Mouse (Mus musculus): Measurements from ENCODE around the gene Sphk2. TPM values are rescaled to one million over a fixed set of nuclear protein-coding genes. Genes with fewer than 3 reads are reported as not detected.
"Not testable (repeated sequence)": the region's sequence is repeated elsewhere in the genome, so short reads cannot be mapped to it uniquely, and the experiment has no call there.

Gene Sphk2
- polyA plus RNA-seq, 1 experiment from 2014 or later: 34.4 TPM

DNA sequence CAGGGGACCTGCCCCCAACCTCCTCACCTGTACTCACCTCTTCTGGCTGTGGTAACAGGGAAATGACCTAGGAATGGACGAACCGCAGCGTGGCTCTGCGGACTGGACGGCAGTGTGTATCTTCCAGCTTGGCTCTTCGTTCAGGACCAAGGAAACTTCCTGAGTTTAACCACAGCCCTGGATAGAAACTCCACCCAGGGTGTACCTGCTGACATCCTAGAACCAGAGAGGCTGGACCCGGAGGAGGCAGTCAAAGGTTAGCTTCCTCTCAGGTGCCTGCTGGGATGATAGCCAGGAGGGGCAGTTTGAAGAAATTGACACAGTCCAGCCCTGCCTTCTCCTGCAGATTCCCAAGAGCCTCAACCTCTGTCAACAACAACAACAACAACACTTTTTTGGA, 51.6 kb downstream of the Sphk2 start, which contains the start of gene Fut2:
Gene Fut2, minus strand, starts transcription at position 234 of the 400 bp plus-strand sequence.
- Histone ChIP-seq H3K27me3 (no peaks in the 10 kb centered on the region), H3K36me3 (no peaks in the 10 kb centered on the region), H3K9ac (0 out of 2 replicates have a peak within 1 kb of the TSS, but pooled peaks have one; percentile 16), H3K4me3 (no peak within 1 kb of the TSS), H3K4me1 (peaks cover 19% of the 10 kb centered on the region), H3K4me2 (peak within 1 kb of the TSS; percentile 16; the same call in 1 of the 2 replicates), H3K9me3 (peaks cover 3% of the 10 kb centered on the region; the same call in 1 of the 2 replicates), H3K27ac (no peak within 1 kb of the TSS)
- ATAC-seq (ENCODE audit: insufficient number of reproducible peaks, insufficient read depth, low FRiP score, low TSS enrichment, low read depth): no peak
- WGBS: 74% methylated on average over 7 of the region's 7 CpGs

GRCm38 (mm10) chr7:45665303-45666138, 52.3 kb downstream of the Sphk2 start:
- Histone ChIP-seq H3K27ac (no peak overlapping the region), H3K9ac (0 out of 2 replicates have a peak overlapping the region, but pooled peaks have one; percentile 16), H3K27me3 (no peaks in the 10 kb centered on the region), H3K9me3 (peaks cover 3% of the 10 kb centered on the region; the same call in 1 of the 2 replicates), H3K36me3 (no peaks in the 10 kb centered on the region), H3K4me1 (peaks cover 19% of the 10 kb centered on the region), H3K4me3 (no peak overlapping the region), H3K4me2 (peak overlapping the region; percentile 16; the same call in 1 of the 2 replicates)
- WGBS: 34% methylated on average over 13 of the region's 13 CpGs
- ATAC-seq (ENCODE audit: insufficient number of reproducible peaks, insufficient read depth, low FRiP score, low TSS enrichment, low read depth): no peak

DNA sequence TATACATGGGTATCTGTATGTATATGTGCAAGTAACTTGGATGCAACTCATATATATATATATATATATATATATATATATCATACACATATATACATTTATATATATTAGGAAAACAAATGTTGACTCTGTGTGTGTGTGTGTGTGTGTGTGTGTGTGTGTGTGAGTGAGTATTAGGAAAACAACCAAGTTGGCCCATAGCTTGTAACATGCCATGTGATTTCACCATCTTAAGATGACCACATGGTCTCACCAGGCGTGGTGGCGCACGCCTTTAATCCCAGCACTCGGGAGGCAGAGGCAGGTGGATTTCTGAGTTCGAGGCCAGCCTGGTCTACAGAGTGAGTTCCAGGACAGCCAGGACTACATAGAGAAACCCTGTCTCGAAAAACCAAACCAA, 56.1 kb downstream of the Sphk2 start:
- not testable (repeated sequence) for H3K4me3 ChIP-seq; H3K27me3 ChIP-seq; H3K9ac ChIP-seq; H3K4me2 ChIP-seq; ATAC-seq (ENCODE audit: insufficient number of reproducible peaks, insufficient read depth, low FRiP score, low TSS enrichment, low read depth); H3K36me3 ChIP-seq; H3K27ac ChIP-seq; H3K9me3 ChIP-seq
- 91% methylated on average over 6 of the region's 6 CpGs for WGBS
- H3K4me1 ChIP-seq: peaks cover 19% of the 10 kb centered on the region

GRCm38 (mm10) chr7:45660746-45661478, 56.9 kb downstream of the Sphk2 start:
- Histone ChIP-seq H3K36me3 (no peaks in the 10 kb centered on the region), H3K27ac (no peak overlapping the region), H3K9ac (no peak overlapping the region), H3K27me3 (no peaks in the 10 kb centered on the region), H3K4me3 (no peak overlapping the region), H3K9me3 (no peaks in the 10 kb centered on the region), H3K4me2 (no peak overlapping the region), H3K4me1 (peaks cover 23% of the 10 kb centered on the region)
- ATAC-seq (ENCODE audit: insufficient number of reproducible peaks, insufficient read depth, low FRiP score, low TSS enrichment, low read depth): no peak
- 81% methylated on average over 11 of the region's 11 CpGs for WGBS

Other genes starting within 250 kb of the Sphk2 start
- 0.59 and 1.2 TPM in 2 replicates for gene Tulp2, start 236.1 kb downstream of the Sphk2 start, polyA plus RNA-seq (2015; fragmentation: Nextera tagmentation; extraction: Ambion mirVana)
- gene Gm45808, start 231.2 kb downstream of the Sphk2 start, polyA plus RNA-seq (2015; fragmentation: Nextera tagmentation; extraction: Ambion mirVana): not detected in 2 replicates
- gene Dhdh, start 229.2 kb downstream of the Sphk2 start, polyA plus RNA-seq (2015; fragmentation: Nextera tagmentation; extraction: Ambion mirVana): 4.5 TPM in 2 replicates
- gene Nucb1, start 207.6 kb downstream of the Sphk2 start, polyA plus RNA-seq (2015; fragmentation: Nextera tagmentation; extraction: Ambion mirVana): 198 and 206 TPM in 2 replicates
- gene Ppp1r15a, start 191.7 kb downstream of the Sphk2 start, polyA plus RNA-seq (2015; fragmentation: Nextera tagmentation; extraction: Ambion mirVana): 22.9 and 23.0 TPM in 2 replicates
- 2.9 and 3.8 TPM in 2 replicates for gene Plekha4, start 191.7 kb downstream of the Sphk2 start, polyA plus RNA-seq (2015; fragmentation: Nextera tagmentation; extraction: Ambion mirVana)
- gene Hsd17b14, start 163.1 kb downstream of the Sphk2 start, polyA plus RNA-seq (2015; fragmentation: Nextera tagmentation; extraction: Ambion mirVana): 0.25 and 0.83 TPM in 2 replicates
- gene Bcat2, start 147.8 kb downstream of the Sphk2 start, polyA plus RNA-seq (2015; fragmentation: Nextera tagmentation; extraction: Ambion mirVana): 67.1 and 68.4 TPM in 2 replicates
- 0.39 and 0.96 TPM in 2 replicates for gene Fgf21, start 102.5 kb downstream of the Sphk2 start, polyA plus RNA-seq (2015; fragmentation: Nextera tagmentation; extraction: Ambion mirVana)
- 1.9 and 2.3 TPM in 2 replicates for gene Fut1, start 100.7 kb downstream of the Sphk2 start, polyA plus RNA-seq (2015; fragmentation: Nextera tagmentation; extraction: Ambion mirVana)
- gene Izumo1, start 96.2 kb downstream of the Sphk2 start, polyA plus RNA-seq (2015; fragmentation: Nextera tagmentation; extraction: Ambion mirVana): 0.27 and 0.39 TPM in 2 replicates
- 8.0 and 8.8 TPM in 2 replicates for gene Rasip1, start 90.5 kb downstream of the Sphk2 start, polyA plus RNA-seq (2015; fragmentation: Nextera tagmentation; extraction: Ambion mirVana)
- 5.2 and 7.8 TPM in 2 replicates for gene Mamstr, start 78.0 kb downstream of the Sphk2 start, polyA plus RNA-seq (2015; fragmentation: Nextera tagmentation; extraction: Ambion mirVana)
- 0.45 and 0.54 TPM in 2 replicates for gene Fut2, start 51.6 kb downstream of the Sphk2 start, polyA plus RNA-seq (2015; fragmentation: Nextera tagmentation; extraction: Ambion mirVana)
- gene Ntn5, start 34.0 kb downstream of the Sphk2 start, polyA plus RNA-seq (2015; fragmentation: Nextera tagmentation; extraction: Ambion mirVana): 5.4 and 5.7 TPM in 2 replicates
- 6.3 and 6.8 TPM in 2 replicates for gene Sec1, start 23.6 kb downstream of the Sphk2 start, polyA plus RNA-seq (2015; fragmentation: Nextera tagmentation; extraction: Ambion mirVana)
- gene Car11, start 18.2 kb downstream of the Sphk2 start, polyA plus RNA-seq (2015; fragmentation: Nextera tagmentation; extraction: Ambion mirVana): 15.2 and 17.3 TPM in 2 replicates
- gene Dbp, start 12.9 kb downstream of the Sphk2 start, polyA plus RNA-seq (2015; fragmentation: Nextera tagmentation; extraction: Ambion mirVana): 7.8 and 10.2 TPM in 2 replicates
- 936 and 1,128 TPM in 2 replicates for gene Rpl18, start 2.5 kb downstream of the Sphk2 start, polyA plus RNA-seq (2015; fragmentation: Nextera tagmentation; extraction: Ambion mirVana)
- gene Fam83e, start 3.2 kb upstream of the Sphk2 start, polyA plus RNA-seq (2015; fragmentation: Nextera tagmentation; extraction: Ambion mirVana): 1.4 and 1.5 TPM in 2 replicates
- gene Spaca4, start 7.8 kb upstream of the Sphk2 start, polyA plus RNA-seq (2015; fragmentation: Nextera tagmentation; extraction: Ambion mirVana): not detected in 2 replicates
- 4.1 and 4.2 TPM in 2 replicates for gene Lmtk3, start 65.7 kb upstream of the Sphk2 start, polyA plus RNA-seq (2015; fragmentation: Nextera tagmentation; extraction: Ambion mirVana)
- gene Sult2b1, start 66.7 kb upstream of the Sphk2 start, polyA plus RNA-seq (2015; fragmentation: Nextera tagmentation; extraction: Ambion mirVana): 7.7 and 8.4 TPM in 2 replicates
- 133 and 138 TPM in 2 replicates for gene Cyth2, start 96.6 kb upstream of the Sphk2 start, polyA plus RNA-seq (2015; fragmentation: Nextera tagmentation; extraction: Ambion mirVana)
- 2.2 TPM in 2 replicates for gene Kcnj14, start 106.8 kb upstream of the Sphk2 start, polyA plus RNA-seq (2015; fragmentation: Nextera tagmentation; extraction: Ambion mirVana)
- gene Grwd1, start 112.9 kb upstream of the Sphk2 start, polyA plus RNA-seq (2015; fragmentation: Nextera tagmentation; extraction: Ambion mirVana): 62.7 and 74.0 TPM in 2 replicates
- 62.6 and 74.4 TPM in 2 replicates for gene Kdelr1, start 154.8 kb upstream of the Sphk2 start, polyA plus RNA-seq (2015; fragmentation: Nextera tagmentation; extraction: Ambion mirVana)
- 0.56 and 0.72 TPM in 2 replicates for gene Grin2d, start 160.4 kb upstream of the Sphk2 start, polyA plus RNA-seq (2015; fragmentation: Nextera tagmentation; extraction: Ambion mirVana)
- 0.41 TPM in 1 of 2 replicates, not detected in the other for gene Syngr4, start 178.7 kb upstream of the Sphk2 start, polyA plus RNA-seq (2015; fragmentation: Nextera tagmentation; extraction: Ambion mirVana)
- gene Tmem143, start 178.9 kb upstream of the Sphk2 start, polyA plus RNA-seq (2015; fragmentation: Nextera tagmentation; extraction: Ambion mirVana): 7.1 and 7.2 TPM in 2 replicates
- gene Emp3, start 203.4 kb upstream of the Sphk2 start, polyA plus RNA-seq (2015; fragmentation: Nextera tagmentation; extraction: Ambion mirVana): 199 and 213 TPM in 2 replicates
- 2.4 and 3.2 TPM in 2 replicates for gene Ccdc114, start 206.1 kb upstream of the Sphk2 start, polyA plus RNA-seq (2015; fragmentation: Nextera tagmentation; extraction: Ambion mirVana)